8 mouse cellular contexts compared by ENCODE assay signal in the genomic region with DNA sequence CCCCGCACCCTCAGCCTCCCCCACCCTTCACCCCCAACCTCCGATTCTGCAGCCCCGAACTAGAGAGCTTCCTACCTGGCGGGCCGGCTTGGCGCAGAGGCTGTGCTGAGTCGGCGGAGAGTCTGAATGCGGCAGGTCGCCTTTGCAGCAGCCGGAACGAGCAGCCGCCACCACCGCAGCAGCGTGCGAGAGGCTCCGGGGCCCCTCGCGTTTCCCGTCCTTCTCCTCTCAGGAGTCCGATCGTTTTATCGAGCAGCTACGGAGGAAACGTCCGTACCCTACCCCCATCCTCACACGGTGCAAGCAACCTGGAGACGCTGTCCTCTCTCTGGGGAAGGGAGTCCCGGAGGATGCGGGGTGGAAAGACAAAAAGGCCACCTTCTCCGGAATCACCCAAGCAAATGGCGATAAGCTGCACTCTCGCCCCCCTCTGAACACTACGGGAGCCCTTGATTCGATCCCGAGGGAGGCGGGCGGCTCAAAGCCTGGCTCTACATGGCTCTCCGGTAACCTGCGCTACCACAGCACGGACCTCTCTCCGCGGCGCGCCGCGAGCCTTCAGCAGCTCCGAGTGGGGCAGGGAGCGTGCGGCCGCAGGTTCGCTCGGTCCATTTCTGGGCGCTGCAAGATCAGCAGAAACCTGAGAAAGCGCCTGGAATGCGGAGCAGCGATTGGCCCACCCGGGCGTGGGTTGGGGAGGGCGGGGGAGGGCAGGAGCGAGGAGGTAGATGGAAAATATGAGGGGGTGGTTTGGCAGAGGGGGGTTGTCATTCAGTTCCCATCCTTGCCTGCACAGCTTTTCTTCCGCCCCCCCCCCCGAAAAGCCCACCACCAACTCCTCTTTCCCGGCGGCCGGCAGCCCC. TPM values are rescaled to one million over a fixed set of nuclear protein-coding genes. Genes with fewer than 3 reads are reported as not detected.
A peak's percentile ranks its signal among the peaks of the same experiment; 100 is the strongest.
DNase-seq lines count a peak whose midpoint lies in the region; ATAC-seq and TF ChIP-seq lines count a peak whose summit lies in the region.

No protein-coding gene starts in this region.

- no peak overlapping the region for H3K27ac ChIP-seq in lung, postnatal 0 days (ENCODE audit: low read length)
- no peak overlapping the region for H3K27ac ChIP-seq in liver, embryonic 15.5 days (replicated peaks)

- TF ChIP-seq CTCF in lung, postnatal 0 days (IDR thresholded peaks at IDR 0.05) = no peak

- H3K4me2 ChIP-seq in lung, postnatal 0 days (replicated peaks; ENCODE audit: low read depth, low read length) = peak overlapping the region; percentile 57
- H3K4me2 ChIP-seq in liver, embryonic 15.5 days = peak overlapping the region; percentile 41

- peaks cover 6% of the 10 kb centered on the region for H3K4me1 ChIP-seq in lung, postnatal 0 days (ENCODE audit: insufficient read depth, low read depth, low read length)
- no peaks in the 10 kb centered on the region for H3K4me1 ChIP-seq in liver, embryonic 15.5 days (replicated peaks)

- no peaks in the 10 kb centered on the region for H3K36me3 ChIP-seq in lung, postnatal 0 days (ENCODE audit: insufficient read depth, low read length)
- H3K36me3 ChIP-seq in liver, embryonic 15.5 days (replicated peaks) = no peaks in the 10 kb centered on the region

- peaks cover 42% of the 10 kb centered on the region for H3K27me3 ChIP-seq in lung, postnatal 0 days (replicated peaks; ENCODE audit: insufficient read depth, low read length)
- peaks cover 68% of the 10 kb centered on the region for H3K27me3 ChIP-seq in liver, embryonic 15.5 days

- DNase-seq in lung, postnatal 0 days (ENCODE audit: low spot score) = no peak
- no peak for DNase-seq in lung, adult 18-20 months
- DNase-seq in cerebellum, adult 9-11 months = peak; percentile 88
- DNase-seq in frontal cortex, postnatal 10 days (ENCODE audit: low spot score in 2 of 2) = peak; percentile 23 to 44
- DNase-seq in layer of hippocampus, adult 18-20 months (ENCODE audit: low spot score in 2 of 2) = peak; percentile 64 to 74
- peak; percentile 47 for DNase-seq in right cerebral cortex, postnatal 4 days
- DNase-seq in thymus, adult 18-20 months = no peak

- H3K9me3 ChIP-seq in lung, postnatal 0 days (ENCODE audit: low read length) = no peaks in the 10 kb centered on the region
- no peaks in the 10 kb centered on the region for H3K9me3 ChIP-seq in liver, embryonic 15.5 days (replicated peaks)

- no peak overlapping the region for H3K9ac ChIP-seq in lung, postnatal 0 days (replicated peaks; ENCODE audit: low read depth)
- no peak overlapping the region for H3K9ac ChIP-seq in liver, embryonic 15.5 days

- 0% methylated on average over 48 of the region's 66 CpGs for WGBS in lung, postnatal 0 days
- under 1% methylated on average over 66 of the region's 66 CpGs for WGBS in liver, embryonic 15.5 days (ENCODE audit: insufficient replicate concordance)

- no peak for TF ChIP-seq EP300 in lung, postnatal 0 days (IDR thresholded peaks at IDR 0.05)

- 0 out of 2 replicates have a peak, but pooled peaks have one; percentile 14 for ATAC-seq in lung, postnatal 0 days
- no peak for ATAC-seq in liver, embryonic 15.5 days (ENCODE audit: insufficient read depth)

- H3K4me3 ChIP-seq in lung, postnatal 0 days (ENCODE audit: low read depth, low read length) = peak overlapping the region; percentile 36
- H3K4me3 ChIP-seq in liver, embryonic 15.5 days (replicated peaks) = no peak overlapping the region

RNA-seq across cellular contexts. Expression of a gene that starts 1.8 kb away (rescaled TPM):
- polyA plus RNA-seq in lung, postnatal 0 days (2015; fragmentation: Nextera tagmentation; extraction: Ambion mirVana) = 0.08 and 0.12 TPM in 2 replicates
- 100 to 1,000 TPM; 114 to 118 TPM for total RNA-seq in layer of hippocampus, adult 18-20 months (2021)
- polyA plus RNA-seq in liver, embryonic 15.5 days (2015; fragmentation: Nextera tagmentation; extraction: Ambion mirVana) = 0.06 TPM in 1 of 2 replicates, not detected in the other

Comparison
In these comparisons a context has a peak if more than half of its experiments do, and no peak if none do; other contexts are left out.
1. DNase-seq: peak in cerebellum, adult 9-11 months (single experiment), frontal cortex, postnatal 10 days (2 of 2), layer of hippocampus, adult 18-20 months (2 of 2) and right cerebral cortex, postnatal 4 days (single experiment); none in lung, postnatal 0 days (single experiment), lung, adult 18-20 months (0 of 2) and thymus, adult 18-20 months (0 of 2).